Mouse (Mus musculus): ENCODE results near the gene Gnai2. TPM values are rescaled to one million over a fixed set of nuclear protein-coding genes. Genes with fewer than 3 reads are reported as not detected.
A peak's percentile ranks its signal among the peaks of the same experiment; 100 is the strongest.

The Gnai2 gene
- polyA plus RNA-seq, 1 experiment: 388 TPM

DNA sequence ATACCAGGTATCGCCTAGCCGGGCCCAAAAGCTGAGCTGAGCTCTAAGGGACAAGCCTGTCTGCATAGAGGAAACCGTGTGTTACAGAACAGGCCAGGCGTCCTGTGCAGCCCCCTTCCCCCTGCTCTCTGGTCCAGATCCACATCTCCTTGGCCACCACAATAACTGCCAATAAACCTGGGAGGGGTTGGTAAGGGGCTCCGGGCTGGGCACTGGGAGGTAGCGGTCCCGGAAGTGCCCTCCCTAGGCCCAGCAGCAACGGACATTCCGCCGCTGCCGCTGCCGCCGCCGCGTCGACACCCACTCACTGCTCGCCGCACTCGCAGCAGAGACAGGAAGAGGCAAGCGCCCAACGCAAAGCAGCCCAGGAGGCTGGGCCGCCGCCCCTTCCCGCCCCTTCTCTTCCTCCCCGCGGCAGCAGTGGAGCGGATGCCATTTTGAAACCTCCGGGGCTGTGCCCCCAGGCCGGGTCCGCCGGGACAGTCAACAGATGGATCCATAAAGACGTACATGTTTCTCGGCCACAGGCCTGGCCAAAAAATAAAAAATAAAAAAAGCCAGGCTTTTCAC is 2.0 kb downstream of the Gnai2 start:
- Histone ChIP-seq H3K4me1 (ENCODE audit: control insufficient read depth, insufficient read depth, low read length) (peaks cover 13% of the 10 kb centered on the region), H3K27ac (ENCODE audit: insufficient read depth, low read length) (peak overlapping the region; percentile 80), H3K4me3 (ENCODE audit: insufficient read depth, low read length) (peak overlapping the region; percentile 96)
- peak; percentile 88 for TF ChIP-seq POLR2A (IDR thresholded peaks at IDR 0.05; ENCODE audit: low read depth, low read length)
- TF ChIP-seq CTCF (IDR thresholded peaks at IDR 0.05; ENCODE audit: borderline replicate concordance, insufficient read depth, low read length): no peak

DNA sequence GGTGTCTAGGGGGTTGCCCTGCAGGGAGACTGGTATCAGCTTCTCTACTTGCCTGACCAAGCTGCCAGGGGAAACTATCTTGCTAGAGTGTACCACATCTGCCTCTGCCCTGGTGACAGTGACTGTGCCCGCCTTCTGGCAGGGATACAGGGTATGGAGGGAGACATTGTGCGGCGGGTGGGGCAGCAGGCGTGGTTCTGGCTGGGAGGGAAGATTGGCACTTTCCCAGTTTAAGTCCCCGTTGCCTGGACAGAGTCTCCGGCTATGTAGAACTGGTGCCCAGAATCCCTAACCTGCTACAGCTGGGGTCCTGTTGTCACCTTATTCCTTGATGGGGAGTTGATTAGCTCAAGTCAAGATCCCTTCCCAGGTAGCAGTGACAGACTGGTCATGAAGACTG is 2.7 kb downstream of the Gnai2 start:
- Histone ChIP-seq H3K4me3 (ENCODE audit: insufficient read depth, low read length) (peak overlapping the region; percentile 96), H3K27ac (ENCODE audit: insufficient read depth, low read length) (peak overlapping the region; percentile 80), H3K4me1 (ENCODE audit: control insufficient read depth, insufficient read depth, low read length) (peaks cover 18% of the 10 kb centered on the region)
- no peak for TF ChIP-seq POLR2A (IDR thresholded peaks at IDR 0.05; ENCODE audit: low read depth, low read length)

DNA sequence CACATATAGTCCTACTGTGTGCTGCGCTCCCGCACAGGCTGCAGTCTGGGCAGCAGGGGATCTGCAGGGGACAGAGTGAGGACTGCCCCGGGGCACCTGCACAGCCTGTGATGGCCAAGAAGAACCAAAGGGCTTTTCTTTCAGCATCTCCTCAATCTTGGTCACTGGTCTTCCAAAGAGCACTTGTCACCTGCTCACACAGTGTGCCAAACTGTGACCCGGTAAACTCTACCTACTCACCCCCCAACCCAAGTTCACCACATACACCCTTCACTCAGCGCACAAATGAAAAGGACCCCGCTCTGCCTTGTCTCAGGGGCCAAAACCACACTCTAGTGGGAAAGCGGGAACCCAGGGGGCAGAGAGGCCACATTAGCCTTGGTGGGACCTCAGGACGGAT is 3.3 kb downstream of the Gnai2 start:
- H3K27ac ChIP-seq (ENCODE audit: insufficient read depth, low read length): no peak overlapping the region
- H3K4me1 ChIP-seq (ENCODE audit: control insufficient read depth, insufficient read depth, low read length): peaks cover 19% of the 10 kb centered on the region
- H3K4me3 ChIP-seq (ENCODE audit: insufficient read depth, low read length): no peak overlapping the region
- TF ChIP-seq POLR2A (IDR thresholded peaks at IDR 0.05; ENCODE audit: low read depth, low read length) (no peak), CTCF (IDR thresholded peaks at IDR 0.05; ENCODE audit: borderline replicate concordance, insufficient read depth, low read length) (no peak)

DNA sequence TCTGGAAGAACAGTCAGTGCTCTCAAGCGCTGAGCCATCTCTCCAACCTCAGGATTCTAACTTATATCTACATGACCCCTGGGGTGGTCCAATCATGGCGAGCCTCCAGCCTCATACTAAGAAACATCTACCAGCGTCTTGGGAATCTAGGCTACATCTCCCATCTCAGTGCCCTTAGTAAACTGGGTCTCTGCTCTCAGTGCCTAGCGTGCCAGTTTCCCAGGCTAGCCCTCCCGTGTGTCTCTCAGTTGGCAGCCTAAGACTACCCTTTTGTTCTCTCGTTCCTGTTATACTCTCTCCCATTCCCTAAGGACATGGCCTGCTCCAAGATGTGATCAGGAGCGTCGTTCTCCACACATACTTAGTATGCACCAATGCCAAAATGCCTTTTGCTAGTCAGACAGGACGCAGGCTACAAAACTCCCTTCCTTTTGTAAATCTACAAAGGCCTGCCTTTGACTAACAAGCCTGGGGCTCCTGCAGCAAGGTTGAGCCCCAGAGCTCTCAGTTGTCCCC is 3.8 kb downstream of the Gnai2 start:
- H3K4me1 ChIP-seq (ENCODE audit: control insufficient read depth, insufficient read depth, low read length): peaks cover 21% of the 10 kb centered on the region
- no peak overlapping the region for H3K4me3 ChIP-seq (ENCODE audit: insufficient read depth, low read length)
- TF ChIP-seq CTCF (IDR thresholded peaks at IDR 0.05; ENCODE audit: borderline replicate concordance, insufficient read depth, low read length) (no peak), POLR2A (IDR thresholded peaks at IDR 0.05; ENCODE audit: low read depth, low read length) (no peak)
- H3K27ac ChIP-seq (ENCODE audit: insufficient read depth, low read length): no peak overlapping the region

DNA sequence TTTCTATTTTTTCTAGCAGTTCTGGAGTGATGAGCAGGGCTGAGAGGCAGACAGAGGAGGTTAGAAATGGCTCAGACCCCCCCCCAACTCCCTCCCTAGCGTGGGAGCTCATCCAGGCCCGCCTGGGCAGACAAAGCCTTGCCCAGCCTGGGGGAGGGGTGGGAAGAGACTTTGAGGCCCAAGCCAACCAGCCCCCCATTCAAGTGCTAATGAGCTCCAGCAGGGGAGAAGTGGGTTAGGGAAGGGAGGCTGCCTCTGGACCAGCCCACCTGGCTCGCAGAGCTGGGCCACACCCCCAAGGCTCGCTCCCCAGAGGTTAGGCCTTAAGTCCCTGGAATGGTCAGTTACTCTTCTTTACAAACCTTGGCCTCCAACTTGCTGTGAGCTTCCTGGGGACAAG is 4.6 kb downstream of the Gnai2 start:
- TF ChIP-seq POLR2A (IDR thresholded peaks at IDR 0.05; ENCODE audit: low read depth, low read length) (no peak), CTCF (IDR thresholded peaks at IDR 0.05; ENCODE audit: borderline replicate concordance, insufficient read depth, low read length) (no peak)
- no peak overlapping the region for H3K4me3 ChIP-seq (ENCODE audit: insufficient read depth, low read length)
- H3K4me1 ChIP-seq (ENCODE audit: control insufficient read depth, insufficient read depth, low read length): peaks cover 21% of the 10 kb centered on the region
- peak overlapping the region; percentile 8 for H3K27ac ChIP-seq (ENCODE audit: insufficient read depth, low read length)

DNA sequence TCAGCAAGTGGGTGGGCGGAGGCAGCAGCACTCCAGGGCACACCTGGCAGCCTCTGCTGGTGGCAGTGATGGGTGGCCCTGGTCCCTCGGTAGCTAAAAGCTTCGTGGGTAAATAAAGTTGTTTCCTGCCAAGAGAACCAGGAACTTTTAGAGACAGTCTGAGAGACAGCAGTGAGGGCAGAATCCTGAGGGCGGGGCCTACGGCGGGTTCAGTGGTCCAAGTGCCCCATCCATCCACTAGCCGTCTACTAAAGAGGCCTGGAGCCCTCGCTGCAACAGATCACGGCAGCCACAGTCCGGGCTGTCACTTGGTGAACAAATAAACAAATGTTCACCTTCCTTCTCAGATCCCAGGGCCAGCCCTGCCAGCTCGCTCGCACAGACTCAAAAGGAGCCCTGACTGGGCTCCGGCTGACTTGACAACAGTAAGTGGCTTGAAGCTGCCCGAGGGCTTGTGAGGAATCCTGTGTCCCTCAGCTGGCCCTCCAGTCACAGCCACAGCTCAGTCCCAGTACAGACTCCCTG is 5.2 kb downstream of the Gnai2 start:
- Histone ChIP-seq H3K27ac (ENCODE audit: insufficient read depth, low read length) (no peak overlapping the region; the same call in 1 of the 2 replicates), H3K4me3 (ENCODE audit: insufficient read depth, low read length) (no peak overlapping the region), H3K4me1 (ENCODE audit: control insufficient read depth, insufficient read depth, low read length) (peaks cover 21% of the 10 kb centered on the region)
- TF ChIP-seq POLR2A (IDR thresholded peaks at IDR 0.05; ENCODE audit: low read depth, low read length): no peak
- no peak for TF ChIP-seq CTCF (IDR thresholded peaks at IDR 0.05; ENCODE audit: borderline replicate concordance, insufficient read depth, low read length)

DNA sequence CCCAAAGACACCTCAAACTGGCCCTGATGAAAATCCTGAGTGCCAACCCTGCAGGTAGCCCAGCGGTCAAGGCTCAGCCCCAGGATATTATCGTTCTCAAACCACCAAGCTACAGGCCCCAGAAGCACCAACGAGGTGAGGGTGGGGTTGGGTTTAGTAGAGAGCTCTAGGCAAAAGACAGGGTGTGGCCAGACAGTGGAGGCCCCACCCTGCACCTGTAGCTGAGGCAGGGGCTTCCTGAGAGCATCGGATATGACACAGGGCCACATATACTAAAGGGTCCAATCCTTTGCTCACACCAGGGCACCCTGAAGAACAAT is 5.8 kb downstream of the Gnai2 start:
- no peak overlapping the region for H3K4me3 ChIP-seq (ENCODE audit: insufficient read depth, low read length)
- H3K4me1 ChIP-seq (ENCODE audit: control insufficient read depth, insufficient read depth, low read length): peaks cover 26% of the 10 kb centered on the region
- no peak for TF ChIP-seq POLR2A (IDR thresholded peaks at IDR 0.05; ENCODE audit: low read depth, low read length)
- TF ChIP-seq CTCF (IDR thresholded peaks at IDR 0.05; ENCODE audit: borderline replicate concordance, insufficient read depth, low read length): no peak
- no peak overlapping the region for H3K27ac ChIP-seq (ENCODE audit: insufficient read depth, low read length)

DNA sequence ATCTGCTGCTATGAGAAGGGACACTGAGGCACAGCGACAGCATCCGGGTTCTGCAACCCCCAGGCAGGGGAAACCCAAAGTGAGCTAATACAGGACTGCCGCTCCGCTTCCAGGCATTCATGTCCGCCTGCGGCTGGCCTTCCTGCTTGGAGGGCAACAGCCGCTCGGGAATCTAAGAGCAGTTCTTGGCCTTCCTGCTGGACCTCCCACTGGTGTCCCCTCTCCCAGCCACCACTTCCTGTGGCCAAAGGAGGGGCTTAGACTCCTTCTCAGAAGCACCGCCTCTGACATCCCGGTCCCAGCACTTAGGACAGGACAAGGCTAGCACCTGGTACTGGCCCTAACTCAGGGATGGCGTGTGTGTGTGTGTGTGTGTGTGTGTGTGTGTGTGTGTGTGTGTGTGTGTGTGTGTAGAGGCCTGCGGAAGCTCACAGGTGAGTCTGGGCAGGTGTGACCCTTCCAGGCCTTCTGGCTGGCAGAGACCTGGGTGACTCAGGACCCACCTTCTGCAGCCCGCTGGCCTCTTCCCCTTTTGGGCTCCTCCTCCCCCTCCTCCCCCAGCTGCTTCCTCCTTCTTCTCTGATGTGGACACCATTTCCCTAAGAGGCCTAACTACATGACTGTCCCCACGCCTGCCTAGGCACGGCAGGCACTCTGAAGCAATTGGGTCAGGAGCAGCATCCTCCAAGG is 6.3 kb downstream of the Gnai2 start:
- TF ChIP-seq CTCF (IDR thresholded peaks at IDR 0.05; ENCODE audit: borderline replicate concordance, insufficient read depth, low read length): no peak
- no peak for TF ChIP-seq POLR2A (IDR thresholded peaks at IDR 0.05; ENCODE audit: low read depth, low read length)
- Histone ChIP-seq H3K4me1 (ENCODE audit: control insufficient read depth, insufficient read depth, low read length) (peaks cover 28% of the 10 kb centered on the region), H3K4me3 (ENCODE audit: insufficient read depth, low read length) (no peak overlapping the region), H3K27ac (ENCODE audit: insufficient read depth, low read length) (no peak overlapping the region)

DNA sequence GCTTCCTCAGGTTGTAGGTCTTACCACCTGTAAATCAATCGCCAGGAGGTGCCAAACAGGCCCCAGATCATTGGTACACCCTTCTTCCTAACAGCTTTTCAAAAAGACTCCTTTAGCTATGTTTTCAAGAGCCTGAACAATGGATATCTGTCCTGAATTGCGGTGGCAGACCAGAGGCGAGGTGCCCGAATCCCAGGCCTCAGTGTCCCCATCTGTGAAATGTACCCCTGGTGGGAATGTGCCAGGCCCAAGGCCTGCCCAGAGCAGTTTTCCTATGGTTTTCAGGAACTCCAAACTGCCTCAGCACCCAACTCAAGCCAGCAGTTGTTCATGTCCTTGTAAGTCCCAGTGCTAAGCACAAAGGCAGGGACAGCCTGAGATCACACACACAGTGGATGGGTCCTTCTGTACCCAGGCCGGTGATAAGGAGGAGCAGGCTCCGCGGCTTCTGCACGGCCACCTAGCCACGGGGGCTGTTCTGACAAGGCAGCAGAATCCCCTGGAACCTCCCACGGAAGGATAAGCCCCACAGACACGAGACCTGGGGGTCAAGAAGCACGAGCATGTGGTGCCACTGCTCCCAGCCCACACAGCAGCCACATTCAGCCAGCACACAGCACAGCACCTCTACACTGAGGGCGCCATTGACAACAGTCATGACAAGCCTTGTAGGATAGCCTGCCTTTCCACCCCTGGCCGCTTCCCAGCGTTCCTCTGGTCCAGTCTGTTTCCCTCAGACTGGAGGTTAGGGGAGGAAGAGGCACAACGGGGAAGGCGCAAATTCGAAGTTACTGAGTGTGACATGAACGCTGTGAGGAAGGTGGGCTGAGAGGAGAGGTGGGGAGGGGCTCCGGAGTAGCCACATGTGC is 7.5 kb downstream of the Gnai2 start:
- Histone ChIP-seq H3K4me1 (ENCODE audit: control insufficient read depth, insufficient read depth, low read length) (peaks cover 28% of the 10 kb centered on the region), H3K4me3 (ENCODE audit: insufficient read depth, low read length) (no peak overlapping the region), H3K27ac (ENCODE audit: insufficient read depth, low read length) (peak overlapping the region; percentile 22)
- no peak for TF ChIP-seq POLR2A (IDR thresholded peaks at IDR 0.05; ENCODE audit: low read depth, low read length)
- TF ChIP-seq CTCF (IDR thresholded peaks at IDR 0.05; ENCODE audit: borderline replicate concordance, insufficient read depth, low read length): no peak

All from embryonic fibroblast, embryonic 13.5 days (primary cell).